Mouse (Mus musculus) lung, postnatal 10 days (tissue): ENCODE results near the gene Map9.
"Not testable (repeated sequence)": the region's sequence is repeated elsewhere in the genome, so short reads cannot be mapped to it uniquely, and the experiment has no call there.

Experiments used
- DNase-seq: peaks from one replicate; pipeline ENCODE4 v3.0.0; 2021

The Map9 gene

GRCm38 (mm10) chr3:82412397-82412796, 54.6 kb downstream of the Map9 start:
- peak; percentile 21 for DNase-seq

DNA sequence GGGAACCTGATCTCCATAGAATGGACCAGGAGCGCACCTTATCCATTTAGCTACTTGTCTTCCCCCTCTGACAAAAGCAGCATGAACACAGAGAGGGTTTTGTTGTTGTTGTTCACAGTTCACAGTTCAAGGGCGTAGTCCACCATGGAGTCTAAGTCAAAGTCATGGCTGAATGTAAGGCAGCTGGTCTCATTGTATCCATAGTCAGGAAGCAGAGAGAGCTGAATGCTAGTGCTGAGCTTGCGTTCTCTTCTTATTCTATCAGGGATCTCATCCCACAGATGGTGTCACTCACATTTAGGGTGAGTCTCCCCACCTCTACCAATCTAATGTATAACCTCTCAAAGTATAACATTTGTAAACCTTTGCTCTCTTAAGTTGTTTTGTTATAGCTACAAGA, 60.1 kb downstream of the Map9 start:
- no peak for DNase-seq

GRCm38 (mm10) chr3:82435351-82435750, 77.5 kb downstream of the Map9 start:
- DNase-seq: no peak

DNA sequence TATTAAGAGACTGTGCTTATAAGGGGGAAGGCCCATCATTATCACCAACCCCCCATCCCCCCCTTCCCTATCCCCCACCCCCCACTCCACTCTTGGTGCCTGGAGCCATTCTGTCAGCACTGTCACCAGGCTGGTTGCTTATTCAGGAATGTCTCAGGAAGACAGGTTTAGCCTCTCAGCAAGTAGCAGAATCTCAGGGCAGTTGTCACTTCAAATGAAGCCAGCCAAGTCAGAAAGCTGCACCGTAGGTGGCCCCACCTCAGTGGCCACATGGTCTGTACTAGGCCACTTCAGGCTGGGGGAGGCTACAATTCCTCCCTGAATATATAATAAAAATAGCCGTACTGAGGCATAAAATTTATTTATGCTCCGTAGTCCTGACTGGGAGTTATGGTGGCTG, 83.1 kb downstream of the Map9 start:
- DNase-seq: no peak

DNA sequence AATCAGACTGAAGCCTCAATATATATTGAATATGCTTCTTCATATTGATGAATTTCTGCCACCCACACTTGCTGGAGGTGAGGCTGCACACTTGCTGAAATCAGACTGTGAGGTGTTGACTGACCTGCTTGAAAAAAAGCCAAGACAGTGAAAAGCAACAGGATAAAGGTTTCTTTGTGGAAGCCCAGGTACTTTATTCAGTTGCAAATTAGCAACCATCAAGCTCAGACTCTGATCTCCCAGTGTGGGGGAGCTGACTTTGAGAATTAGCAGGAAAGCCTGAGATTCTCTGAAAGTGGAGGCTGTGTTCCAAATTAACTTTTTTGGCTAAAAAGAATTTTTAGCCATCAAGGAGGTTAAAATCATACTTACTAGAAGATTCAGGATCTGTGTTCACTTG, 83.8 kb downstream of the Map9 start:
- not testable (repeated sequence) for DNase-seq
